Mouse (Mus musculus) urinary bladder, adult 18-20 months (tissue): Measurements from ENCODE around the gene Socs1.
A peak's percentile ranks its signal among the peaks of the same experiment; 100 is the strongest.

Experiments used
- DNase-seq, 2 experiments: peaks; one replicate each; pipeline ENCODE4 v3.0.0; 2022; ENCODE audit warnings: low spot score in 2 of 2, mixed read lengths in 2 of 2

Gene Socs1

DNA sequence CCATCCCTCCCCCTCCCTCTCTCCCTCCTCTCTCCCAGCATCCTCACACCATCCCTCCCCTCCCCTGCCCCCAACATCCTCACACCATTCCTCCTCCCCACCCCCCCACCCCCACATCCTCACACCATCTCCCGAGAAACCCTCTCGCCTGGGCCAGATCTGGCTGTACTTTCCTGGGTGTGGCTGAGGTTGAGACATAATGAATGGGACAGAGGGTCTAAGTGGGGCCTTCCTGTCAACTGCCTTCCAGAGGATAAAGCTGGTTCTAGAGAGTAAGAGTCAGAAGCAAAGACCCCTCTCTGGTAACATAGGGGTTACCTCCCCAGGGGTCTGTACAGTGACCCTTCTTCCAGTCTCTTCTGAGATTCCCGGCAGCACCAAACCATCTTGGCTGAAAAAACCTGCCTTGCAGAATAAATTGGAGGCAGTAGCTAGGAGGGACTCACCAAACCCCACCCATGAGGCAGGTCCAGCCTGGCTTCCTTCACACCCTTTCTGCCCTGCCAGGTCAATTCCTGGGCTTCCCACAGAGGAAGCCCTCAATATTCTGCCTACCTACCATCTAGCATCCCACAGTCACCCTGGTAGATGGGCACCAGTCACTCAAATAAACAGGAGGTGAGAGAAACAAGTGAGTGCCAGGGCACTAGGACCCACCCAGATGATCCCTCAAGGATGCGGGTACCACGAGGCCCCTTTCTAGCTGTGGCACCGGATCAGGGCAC lies 21.6 kb downstream of the Socs1 start:
- DNase-seq: no peak

DNA sequence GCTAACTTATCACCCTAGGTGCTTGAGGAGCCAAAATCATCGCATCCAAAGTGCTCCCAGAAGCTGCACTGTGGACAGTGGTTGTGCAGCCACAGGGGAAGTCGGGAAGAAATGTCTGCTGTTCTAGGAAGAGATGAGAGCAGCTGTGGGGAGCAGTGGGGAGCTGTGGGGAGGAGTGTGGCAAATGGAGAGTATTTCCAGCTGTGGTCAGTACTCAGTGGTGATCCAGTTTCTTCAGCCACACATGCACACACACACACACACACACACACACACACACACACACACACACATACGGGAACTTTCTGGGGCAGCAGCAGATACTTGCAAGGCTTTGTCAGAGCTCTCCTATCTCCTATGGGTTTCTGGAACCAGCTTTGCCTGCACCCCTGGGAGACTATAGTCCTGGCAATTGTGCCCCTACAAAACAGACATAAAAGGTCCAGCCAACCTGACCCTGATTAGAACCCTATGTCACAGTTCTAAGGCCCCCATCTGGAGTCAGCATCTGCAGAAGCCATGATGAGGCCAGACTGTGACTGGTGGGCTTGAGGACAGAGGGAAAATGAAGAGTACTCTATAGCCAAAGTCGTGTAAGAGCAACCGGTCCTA lies 22.7 kb downstream of the Socs1 start:
- no peak for DNase-seq

GRCm38 (mm10) chr16:10761182-10761581 lies 24.2 kb downstream of the Socs1 start:
- no peak for DNase-seq

DNA sequence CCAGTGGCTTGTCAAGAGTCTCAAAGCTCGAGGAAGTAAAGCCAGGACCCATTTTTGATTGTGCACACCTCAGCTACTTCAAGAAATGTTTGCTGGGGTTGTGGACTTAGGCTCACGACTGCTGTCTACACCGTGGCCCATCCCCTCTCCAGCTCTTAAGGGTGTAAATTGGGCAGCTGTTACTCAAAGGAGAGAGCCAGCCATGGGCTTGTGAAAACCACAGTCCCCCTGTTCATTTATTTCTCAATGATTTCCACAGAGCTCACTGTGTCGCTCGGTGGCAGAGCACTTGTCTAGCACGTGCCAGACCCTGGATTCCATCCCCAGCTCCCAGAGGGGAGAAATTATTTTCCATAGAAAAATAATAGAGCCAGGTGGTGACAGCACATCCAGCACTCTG lies 29.2 kb downstream of the Socs1 start:
- no peak for DNase-seq

GRCm38 (mm10) chr16:10754521-10755296 lies 30.6 kb downstream of the Socs1 start:
- DNase-seq: peak; percentile 34 to 62

- DNase-seq: no peak
These were observed 35.5 kb downstream of the Socs1 start for GRCm38 (mm10) chr16:10749824-10750223.

DNA sequence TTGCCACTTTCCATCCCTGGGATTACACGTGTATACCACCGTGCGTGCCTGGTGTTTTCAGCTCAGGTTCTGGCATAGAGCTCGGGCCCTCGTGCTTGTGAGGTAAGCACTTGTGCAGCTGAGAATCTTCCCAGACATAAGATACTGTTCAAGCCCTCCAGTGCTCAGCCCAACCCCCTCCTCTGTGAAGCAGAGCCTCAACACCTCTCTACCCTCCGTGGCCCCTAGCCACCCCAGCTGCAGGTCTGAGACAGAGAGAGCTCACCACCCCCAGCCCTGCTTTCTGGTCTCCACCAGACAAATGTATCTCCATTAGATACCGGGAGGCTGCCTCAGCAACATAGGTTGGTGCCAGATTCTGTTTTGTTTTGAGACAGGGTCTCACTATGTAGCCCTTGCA lies 36.1 kb downstream of the Socs1 start:
- no peak for DNase-seq

- DNase-seq: no peak
These were observed 44.3 kb downstream of the Socs1 start for GRCm38 (mm10) chr16:10741082-10741481.

GRCm38 (mm10) chr16:10739854-10740398 lies 45.4 kb downstream of the Socs1 start:
- DNase-seq: no peak

GRCm38 (mm10) chr16:10738866-10739265 lies 46.5 kb downstream of the Socs1 start:
- DNase-seq: no peak

DNA sequence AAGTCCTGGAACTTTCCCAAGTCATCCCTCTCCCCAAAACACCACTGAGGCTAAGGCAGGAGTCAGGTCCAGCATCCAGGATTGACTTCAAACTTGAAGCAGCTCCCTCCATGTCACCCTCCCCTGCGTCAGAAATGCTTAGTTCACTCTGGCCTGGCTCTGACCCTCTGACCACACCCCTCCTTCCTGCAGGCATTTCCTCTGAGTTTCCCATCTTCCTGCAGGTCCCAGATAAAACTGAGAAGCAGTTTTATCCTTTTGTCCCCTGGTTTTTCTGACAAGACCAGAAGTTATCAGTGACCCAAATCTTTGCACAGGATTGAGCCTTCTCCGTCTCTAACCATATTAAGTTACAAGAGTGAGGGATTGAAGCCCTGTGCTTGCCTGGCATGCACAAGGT lies 47.8 kb downstream of the Socs1 start:
- no peak for DNase-seq

DNA sequence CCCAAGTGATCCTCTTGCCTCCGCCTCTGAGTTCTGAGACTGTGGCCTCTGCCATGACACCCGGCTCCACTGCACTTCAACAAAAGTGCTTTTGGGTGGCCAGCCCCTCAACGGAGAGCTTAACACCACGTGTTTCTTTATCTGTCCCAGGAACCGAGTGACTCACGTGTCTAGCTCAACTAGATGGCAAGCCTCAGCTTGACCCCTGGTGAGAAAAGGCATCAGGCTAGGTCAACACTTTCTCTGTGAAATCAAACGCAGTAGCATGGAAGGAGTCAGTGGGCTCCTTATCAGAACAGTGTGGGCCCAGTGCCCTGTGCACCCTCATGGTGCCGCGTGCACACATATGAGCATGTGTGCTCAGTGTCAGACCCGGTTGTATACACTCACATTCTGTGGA lies 49.0 kb downstream of the Socs1 start:
- DNase-seq: no peak

GRCm38 (mm10) chr16:10735781-10736180 lies 49.6 kb downstream of the Socs1 start:
- no peak for DNase-seq

- DNase-seq: no peak
These were observed 52.9 kb downstream of the Socs1 start for GRCm38 (mm10) chr16:10732421-10732820.
